ENCODE assay signal across 10 mouse cellular contexts in the genomic region with DNA sequence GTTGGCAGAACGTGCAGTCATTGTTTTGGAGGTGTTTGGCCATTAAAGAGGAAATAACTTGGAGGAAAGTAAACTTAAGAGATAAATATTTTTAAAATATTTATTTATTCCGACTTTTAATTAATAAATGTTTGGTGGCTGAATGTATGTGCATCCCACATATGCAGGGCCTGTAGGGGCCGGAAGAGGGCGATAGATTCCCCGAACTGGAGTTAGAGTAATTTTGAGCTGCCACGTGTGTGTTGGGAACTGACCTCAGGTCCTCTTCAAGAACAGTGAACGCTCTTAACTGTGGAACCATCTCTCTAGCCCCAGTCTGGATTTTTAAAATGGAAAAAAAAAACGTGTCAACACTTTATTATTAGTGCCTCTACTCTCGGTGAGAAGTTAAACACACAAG. TPM values are rescaled to one million over a fixed set of nuclear protein-coding genes. Genes with fewer than 3 reads are reported as not detected.
DNase-seq lines count a peak whose midpoint lies in the region; ATAC-seq and TF ChIP-seq lines count a peak whose summit lies in the region.
"Had no signal": no experiment of that assay in that cellular context is flagged by ENCODE, and none has a peak within 500 bp of the region (broad histone marks: within the 10 kb centered on the region; RNA-seq: fewer than 3 reads in every experiment).

No protein-coding gene starts in this region.

- H3K36me3 ChIP-seq in limb, embryonic 12.5 days = no peaks in the 10 kb centered on the region
- H3K36me3 ChIP-seq in limb, embryonic 10.5 days = no peaks in the 10 kb centered on the region
- no peaks in the 10 kb centered on the region for H3K36me3 ChIP-seq in lung, postnatal 0 days (ENCODE audit: insufficient read depth, low read length)

- no peak for TF ChIP-seq POLR2A in brain, embryonic 14.5 days (IDR thresholded peaks at IDR 0.05; ENCODE audit: borderline replicate concordance, extremely low read depth, insufficient read depth, insufficient read length, poor library complexity, severe bottlenecking)

- no peaks in the 10 kb centered on the region for H3K9me3 ChIP-seq in limb, embryonic 12.5 days
- H3K9me3 ChIP-seq in limb, embryonic 10.5 days (replicated peaks) = no peaks in the 10 kb centered on the region
- no peaks in the 10 kb centered on the region for H3K9me3 ChIP-seq in lung, postnatal 0 days (ENCODE audit: low read length)

- no peak for TF ChIP-seq EP300 in lung, postnatal 0 days (IDR thresholded peaks at IDR 0.05)

- no peak overlapping the region for H3K9ac ChIP-seq in limb, embryonic 12.5 days (replicated peaks)
- no peak overlapping the region for H3K9ac ChIP-seq in lung, postnatal 0 days (replicated peaks; ENCODE audit: low read depth)

- H3K4me1 ChIP-seq in limb, embryonic 12.5 days (replicated peaks) = peaks cover 19% of the 10 kb centered on the region
- peaks cover 22% of the 10 kb centered on the region for H3K4me1 ChIP-seq in limb, embryonic 10.5 days
- no peaks in the 10 kb centered on the region for H3K4me1 ChIP-seq in lung, postnatal 0 days (ENCODE audit: insufficient read depth, low read depth, low read length)

- no peak for ATAC-seq in limb, embryonic 12.5 days (ENCODE audit: insufficient number of reproducible peaks, insufficient read depth, low FRiP score, low TSS enrichment, low read depth)
- ATAC-seq in lung, postnatal 0 days = peak; percentile 27
- ATAC-seq in megakaryocyte-erythroid progenitor cell, adult 5-6 weeks (replicated peaks; ENCODE audit: low FRiP score, low TSS enrichment, poor library complexity, severe bottlenecking) = no peak

- 41% methylated on average over 9 of the region's 9 CpGs for WGBS in limb, embryonic 12.5 days
- 48% methylated on average over 9 of the region's 9 CpGs for WGBS in limb, embryonic 10.5 days
- WGBS in lung, postnatal 0 days = 35% methylated on average over 9 of the region's 9 CpGs

- peak; percentile 28 for DNase-seq in adrenal gland, postnatal 14 days
- no peak for DNase-seq in adrenal gland, adult 18-20 months (ENCODE audit: low spot score in 2 of 2)
- DNase-seq in limb, embryonic 10.5 days (ENCODE audit: low spot score) = no peak
- no peak for DNase-seq in brain, embryonic 14.5 days (ENCODE audit: low read depth)
- DNase-seq in lung, postnatal 0 days (ENCODE audit: low spot score) = no peak
- DNase-seq in embryo, embryonic 10.5 days (ENCODE audit: low spot score) = no peak

- H3K4me3 ChIP-seq in limb, embryonic 12.5 days (replicated peaks) = no peak overlapping the region
- H3K4me3 ChIP-seq in limb, embryonic 10.5 days = no peak overlapping the region; the same call in 1 of the 2 replicates
- H3K4me3 ChIP-seq in lung, postnatal 0 days (ENCODE audit: low read depth, low read length) = no peak overlapping the region

- no peak overlapping the region for H3K27ac ChIP-seq in limb, embryonic 12.5 days
- no peak overlapping the region for H3K27ac ChIP-seq in limb, embryonic 10.5 days
- no peak overlapping the region for H3K27ac ChIP-seq in lung, postnatal 0 days (ENCODE audit: low read length)

- H3K27me3 ChIP-seq in limb, embryonic 12.5 days = no peaks in the 10 kb centered on the region
- H3K27me3 ChIP-seq in limb, embryonic 10.5 days (ENCODE audit: low read depth, poor library complexity, severe bottlenecking) = peaks cover 6% of the 10 kb centered on the region
- no peaks in the 10 kb centered on the region for H3K27me3 ChIP-seq in lung, postnatal 0 days (replicated peaks; ENCODE audit: insufficient read depth, low read length)

- TF ChIP-seq CTCF in brain, embryonic 14.5 days (IDR thresholded peaks at IDR 0.05; ENCODE audit: borderline replicate concordance, extremely low read depth, insufficient read depth, insufficient read length) = 0 out of 2 replicates have a peak, but pooled peaks have one; percentile 23
- TF ChIP-seq CTCF in lung, postnatal 0 days (IDR thresholded peaks at IDR 0.05) = no peak

- 0 out of 2 replicates have a peak overlapping the region, but pooled peaks have one; percentile 24 for H3K4me2 ChIP-seq in limb, embryonic 12.5 days
- H3K4me2 ChIP-seq in lung, postnatal 0 days (replicated peaks; ENCODE audit: low read depth, low read length) = 0 out of 2 replicates have a peak overlapping the region, but pooled peaks have one; percentile 35

RNA-seq across cellular contexts. Expression of gene Smbd1, which starts 3.1 kb away (rescaled TPM):
- not detected in 2 replicates for total RNA-seq in adrenal gland, postnatal 14 days (2021)
- not detected for total RNA-seq in adrenal gland, adult 18-20 months (2021)
- polyA plus RNA-seq in limb, embryonic 12.5 days (2016; fragmentation: Nextera tagmentation; extraction: Ambion mirVana) = not detected in 2 replicates
- not detected in 2 replicates for polyA plus RNA-seq in limb, embryonic 10.5 days (2016; fragmentation: Nextera tagmentation; extraction: Ambion mirVana)
- polyA plus RNA-seq in brain, embryonic 14.5 days (2012; rRNA removed) = not detected in 2 replicates
- 2.1 and 3.0 TPM in 2 replicates for polyA plus RNA-seq in lung, postnatal 0 days (2015; fragmentation: Nextera tagmentation; extraction: Ambion mirVana)
- total RNA-seq in megakaryocyte-erythroid progenitor cell, adult 5-6 weeks (2014; fragmentation: Nextera tagmentation) = not detected in 2 replicates
- not detected in 2 replicates for total RNA-seq in megakaryocyte-erythroid progenitor cell, adult 5-6 weeks (2017)
- total RNA-seq: gastrocnemius, postnatal 10 days; left cerebral cortex, postnatal 25 days had no signal

RNA-seq across cellular contexts. Expression of gene Muc20, which starts 16.1 kb away (rescaled TPM):
- total RNA-seq in adrenal gland, postnatal 14 days (2021) = 0.15 and 0.56 TPM in 2 replicates
- total RNA-seq in adrenal gland, adult 18-20 months (2021) = under 1 TPM in 1 of 2 experiments, not detected in 1; 0.10 TPM
- polyA plus RNA-seq in limb, embryonic 12.5 days (2016; fragmentation: Nextera tagmentation; extraction: Ambion mirVana) = not detected in 2 replicates
- polyA plus RNA-seq in limb, embryonic 10.5 days (2016; fragmentation: Nextera tagmentation; extraction: Ambion mirVana) = not detected in 2 replicates
- polyA plus RNA-seq in brain, embryonic 14.5 days (2012; rRNA removed) = 0.03 and 0.05 TPM in 2 replicates
- polyA plus RNA-seq in lung, postnatal 0 days (2015; fragmentation: Nextera tagmentation; extraction: Ambion mirVana) = 0.89 and 1.1 TPM in 2 replicates
- not detected in 2 replicates for total RNA-seq in megakaryocyte-erythroid progenitor cell, adult 5-6 weeks (2014; fragmentation: Nextera tagmentation)
- total RNA-seq in megakaryocyte-erythroid progenitor cell, adult 5-6 weeks (2017) = not detected in 2 replicates
- total RNA-seq: left cerebral cortex, postnatal 25 days had no signal
